Mouse (Mus musculus): ENCODE data around the gene Cacna2d3.

DNA sequence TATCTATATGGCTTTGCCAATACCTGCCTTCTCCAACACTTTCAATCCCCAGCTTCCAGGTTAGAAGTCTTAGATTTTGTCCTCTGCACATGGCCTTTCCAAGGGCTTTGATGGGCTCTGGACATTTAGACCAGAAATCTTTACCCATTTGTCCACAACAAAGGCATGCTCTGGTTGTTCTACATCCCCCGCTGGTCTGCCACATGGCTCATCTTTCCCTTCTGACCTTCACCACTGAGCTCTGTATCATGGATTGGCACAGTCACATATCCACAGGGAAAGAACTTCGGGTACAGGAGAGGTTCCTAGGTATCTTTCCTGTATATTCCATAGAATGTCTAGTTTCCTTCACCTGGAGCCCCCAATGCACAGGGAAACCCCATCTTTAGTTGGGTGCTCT lies 387.4 kb downstream of the Cacna2d3 start:
- TF ChIP-seq CTCF (IDR thresholded peaks at IDR 0.05; ENCODE audit: control insufficient read depth, insufficient read depth, insufficient replicate concordance, low read depth, low read length) (no peak), POLR2A (IDR thresholded peaks at IDR 0.05; ENCODE audit: control insufficient read depth, low read depth, low read length) (no peak)

Data from testis, adult 2 months (tissue).